Mouse (Mus musculus) B cell, adult 2 months (primary cell): ENCODE data around the gene Rngtt.
"Not testable (repeated sequence)": the region's sequence is repeated elsewhere in the genome, so short reads cannot be mapped to it uniquely, and the experiment has no call there.

Source experiments
- DNase-seq, 2 experiments: peaks; one replicate each; pipeline ENCODE4 v3.0.0; 2022

Rngtt gene

GRCm38 (mm10) chr4:33314150-33314549 lies 4.0 kb downstream of the Rngtt start:
- not testable (repeated sequence) for DNase-seq

DNA sequence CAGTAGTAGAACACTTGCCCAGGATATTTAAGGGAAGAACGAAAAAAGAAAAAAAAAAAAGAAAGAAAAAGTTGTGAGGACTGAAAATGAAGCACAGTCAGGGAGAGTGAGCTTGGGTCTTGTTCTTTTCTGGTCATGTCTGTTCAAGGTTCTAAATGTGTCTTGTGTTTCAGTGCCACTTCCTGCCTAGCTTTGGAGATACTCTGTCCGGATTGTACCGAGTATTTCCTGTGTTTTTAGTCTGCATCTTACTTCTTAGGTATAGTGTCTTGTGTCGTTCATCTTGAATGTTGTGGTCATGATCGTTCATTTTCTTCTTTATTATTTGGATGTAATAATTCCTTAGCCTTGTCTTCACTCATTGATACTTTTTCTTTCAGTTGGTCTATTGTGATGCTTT lies 5.7 kb downstream of the Rngtt start:
- DNase-seq: no peak

DNA sequence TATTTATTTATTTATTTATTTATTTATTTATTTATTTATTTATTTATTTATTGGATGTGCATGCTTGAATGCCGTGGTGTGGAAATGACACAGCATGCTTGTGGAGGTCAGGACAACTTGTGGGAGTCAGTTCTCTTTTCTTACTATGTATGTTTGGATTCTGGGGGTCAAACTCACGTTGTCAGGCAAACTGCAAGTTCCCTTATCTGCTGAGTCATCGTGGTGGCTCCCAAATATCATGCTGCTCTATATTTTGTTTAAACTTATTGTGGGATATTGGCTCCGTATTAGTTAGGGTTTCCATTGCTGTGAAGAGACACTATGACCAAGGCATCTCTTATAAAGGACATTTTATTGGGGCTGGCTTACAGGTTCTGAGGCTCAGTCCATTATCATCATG lies 21.0 kb downstream of the Rngtt start:
- no peak for DNase-seq

DNA sequence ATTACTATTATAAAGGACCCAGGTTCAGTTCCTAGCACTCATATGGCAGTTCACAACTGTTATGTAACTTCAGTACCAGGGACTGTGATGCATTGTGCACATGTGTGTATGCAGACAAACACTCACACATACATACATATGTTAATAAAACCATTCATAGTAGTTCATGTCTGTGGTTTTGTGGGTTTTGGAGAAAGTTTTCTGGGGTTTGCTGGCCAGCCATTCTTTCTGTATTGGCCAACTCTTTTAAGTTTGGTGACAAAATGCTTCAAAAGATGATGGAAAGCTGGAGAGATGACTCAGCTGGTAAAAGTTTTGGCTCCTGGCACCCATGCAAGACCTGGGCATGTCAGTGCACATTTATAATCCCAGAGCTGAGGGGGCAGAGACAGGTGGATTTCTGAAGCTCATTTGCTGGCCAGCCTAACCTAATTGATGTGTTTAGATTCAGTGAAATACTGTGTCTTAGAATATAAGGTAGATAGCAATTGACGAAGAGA lies 22.9 kb downstream of the Rngtt start:
- DNase-seq: no peak

- DNase-seq: no peak
Observed at GRCm38 (mm10) chr4:33337999-33338398, 27.9 kb downstream of the Rngtt start.

GRCm38 (mm10) chr4:33342877-33343731 lies 33.0 kb downstream of the Rngtt start:
- DNase-seq: no peak

DNA sequence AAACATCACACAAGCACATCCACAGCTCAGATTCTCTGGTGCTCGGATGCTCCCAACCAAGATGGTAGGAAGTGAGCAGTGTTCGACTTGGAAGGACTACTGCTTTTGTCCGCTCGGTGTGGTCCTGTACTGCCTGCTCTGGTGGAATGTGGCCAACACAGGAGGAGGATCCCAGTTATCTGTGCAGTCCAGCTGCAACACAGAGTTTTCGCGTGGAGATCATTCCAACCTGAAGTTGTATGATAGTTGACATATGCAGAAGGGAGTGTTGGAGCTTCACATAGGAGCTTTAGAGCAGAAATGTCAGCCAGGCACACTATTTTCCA lies 33.6 kb downstream of the Rngtt start:
- DNase-seq: no peak

DNA sequence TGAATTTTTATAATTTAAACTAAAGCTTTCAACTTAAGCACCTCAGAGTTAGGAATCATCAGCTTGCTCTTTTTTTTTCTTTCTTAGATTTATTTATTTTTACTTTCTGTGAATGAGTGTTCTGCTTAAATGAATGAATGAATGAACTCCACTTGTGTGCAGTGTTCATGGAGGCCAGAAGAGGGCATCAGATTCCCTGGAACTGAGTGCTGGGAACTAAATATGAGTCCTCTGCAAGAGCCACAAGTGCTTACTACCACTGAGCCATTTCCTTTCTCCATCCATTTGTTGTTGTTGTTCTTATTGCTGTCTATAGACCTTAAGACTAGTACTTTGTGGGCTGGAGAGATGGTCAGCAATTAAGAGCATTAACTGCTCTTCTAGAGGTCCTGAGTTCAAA lies 53.3 kb downstream of the Rngtt start:
- DNase-seq: no peak

DNA sequence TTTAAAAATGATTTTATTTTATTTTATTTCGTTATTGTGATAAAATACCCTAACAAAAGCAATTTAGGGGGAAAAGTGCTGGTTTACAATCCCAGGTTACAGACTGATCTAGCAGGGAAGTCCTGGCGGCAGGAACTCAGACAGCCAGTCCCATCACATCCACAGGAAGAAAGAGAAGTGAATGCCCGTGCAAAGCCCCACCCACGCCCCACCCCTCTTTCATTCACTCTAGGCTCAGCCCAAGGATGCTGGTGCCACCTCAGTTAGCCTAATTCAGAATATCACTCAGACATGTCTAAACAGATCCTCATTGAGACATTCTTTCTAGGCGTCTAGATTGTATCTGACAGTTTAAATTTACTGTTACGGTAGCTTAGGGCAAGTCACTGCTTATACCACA lies 64.8 kb downstream of the Rngtt start:
- DNase-seq: no peak

GRCm38 (mm10) chr4:33377642-33378041 lies 67.5 kb downstream of the Rngtt start:
- DNase-seq: no peak

DNA sequence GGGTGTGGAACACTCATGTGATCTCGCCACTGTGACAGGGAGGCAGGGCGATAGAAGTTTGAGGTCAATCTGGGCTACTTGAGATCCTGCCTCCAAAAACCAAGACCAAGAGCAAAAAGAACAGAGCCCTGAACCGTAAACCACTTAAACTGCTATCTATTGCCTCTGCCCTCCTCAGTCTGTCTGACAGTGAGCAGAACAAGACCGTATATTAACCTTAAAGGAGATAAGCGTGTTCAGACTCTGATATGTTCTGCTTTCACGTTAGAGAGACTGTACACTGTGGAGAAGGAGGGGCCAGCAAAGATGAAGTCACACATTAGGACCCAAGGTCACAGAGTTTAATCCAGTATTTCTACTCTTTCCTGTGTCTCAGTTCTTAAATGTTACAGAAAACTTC lies 68.8 kb downstream of the Rngtt start:
- no peak for DNase-seq

DNA sequence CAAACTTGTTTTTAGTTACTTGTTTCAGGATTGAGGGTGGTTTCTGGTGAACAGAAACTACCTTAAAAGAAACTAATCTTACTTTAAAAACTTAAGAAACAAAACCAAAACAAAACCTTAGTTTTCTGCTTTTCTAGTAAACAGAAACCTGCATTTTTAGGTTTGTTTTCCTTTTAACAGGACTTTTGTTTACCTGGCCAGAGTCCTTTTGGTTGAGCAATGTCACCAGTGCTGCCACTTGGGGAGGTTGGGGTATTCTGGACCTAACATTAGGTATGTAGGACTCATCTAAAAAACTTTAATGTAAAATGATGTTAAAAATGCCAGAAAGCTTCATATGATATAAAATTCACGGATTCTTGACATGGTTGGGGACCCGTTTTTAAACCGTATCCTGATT lies 78.8 kb downstream of the Rngtt start:
- DNase-seq: no peak

- no peak for DNase-seq
Observed at GRCm38 (mm10) chr4:33390660-33391059, 80.5 kb downstream of the Rngtt start.

DNA sequence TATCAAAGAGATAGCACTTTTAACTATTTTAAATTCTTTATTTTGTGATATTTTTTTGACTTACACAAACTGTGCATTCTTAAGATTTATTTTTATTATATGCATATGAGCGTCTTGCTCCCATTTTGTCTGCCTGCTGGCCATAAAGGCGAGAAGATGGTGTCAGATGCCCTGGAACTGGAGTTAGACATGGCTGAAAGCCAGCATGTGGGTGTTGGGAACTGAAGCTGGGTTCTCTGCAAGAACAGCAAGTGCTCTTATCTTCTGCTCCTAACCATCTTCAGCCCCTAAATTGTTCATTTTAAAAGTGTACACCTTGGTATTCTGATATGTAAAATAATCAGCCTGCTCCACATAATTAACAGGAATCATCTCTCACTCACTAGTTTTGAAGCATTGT lies 83.3 kb downstream of the Rngtt start:
- no peak for DNase-seq

- DNase-seq: peak; percentile 82
Observed at GRCm38 (mm10) chr4:33396222-33397176, 86.4 kb downstream of the Rngtt start.

DNA sequence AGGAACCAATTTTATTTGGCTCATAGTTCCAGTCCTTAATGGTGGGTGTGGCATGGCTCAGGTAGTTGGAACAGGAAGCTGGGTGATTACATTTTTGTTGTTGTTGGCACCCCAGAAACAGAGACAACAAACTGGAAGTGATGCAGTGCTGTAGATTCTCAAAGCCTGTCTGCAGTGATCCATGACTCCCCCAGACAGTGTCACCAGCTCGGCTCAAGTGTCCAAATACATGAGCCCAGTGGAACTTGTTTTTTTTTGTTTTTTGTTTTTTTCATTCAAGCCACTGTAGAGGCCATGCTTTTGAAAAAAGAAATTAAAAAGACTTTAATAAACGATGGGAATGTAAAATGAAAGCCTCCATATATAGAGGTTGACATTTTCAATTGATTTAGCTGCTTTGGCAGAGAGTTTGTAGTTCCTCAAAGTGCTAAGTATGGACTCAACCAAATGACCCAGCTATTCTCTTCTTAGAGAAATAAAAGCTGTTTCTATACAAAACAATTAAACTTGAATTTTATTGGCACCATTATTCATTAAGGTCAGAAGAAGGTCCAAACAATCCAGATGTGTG lies 95.7 kb downstream of the Rngtt start:
- no peak for DNase-seq

DNA sequence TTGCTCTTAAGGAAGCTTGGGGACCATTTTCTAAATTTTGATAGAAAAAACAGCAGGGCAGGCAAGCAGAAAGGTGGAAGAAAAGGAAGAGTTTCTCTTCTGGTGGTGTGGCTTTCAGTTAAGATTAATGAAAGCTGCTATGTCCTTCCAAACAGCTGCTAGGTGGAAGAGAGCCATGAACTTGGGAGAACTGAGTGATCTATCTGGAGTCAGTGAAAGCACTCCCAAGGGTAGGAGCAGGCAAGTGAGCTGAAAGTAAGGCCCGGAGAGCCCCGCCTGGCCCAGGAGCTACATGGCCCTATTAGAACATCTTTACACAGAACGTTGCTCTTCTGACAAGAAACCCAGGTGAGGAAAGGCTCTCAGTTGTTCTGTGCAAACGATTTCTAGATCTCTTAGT lies 103.7 kb downstream of the Rngtt start:
- no peak for DNase-seq

DNA sequence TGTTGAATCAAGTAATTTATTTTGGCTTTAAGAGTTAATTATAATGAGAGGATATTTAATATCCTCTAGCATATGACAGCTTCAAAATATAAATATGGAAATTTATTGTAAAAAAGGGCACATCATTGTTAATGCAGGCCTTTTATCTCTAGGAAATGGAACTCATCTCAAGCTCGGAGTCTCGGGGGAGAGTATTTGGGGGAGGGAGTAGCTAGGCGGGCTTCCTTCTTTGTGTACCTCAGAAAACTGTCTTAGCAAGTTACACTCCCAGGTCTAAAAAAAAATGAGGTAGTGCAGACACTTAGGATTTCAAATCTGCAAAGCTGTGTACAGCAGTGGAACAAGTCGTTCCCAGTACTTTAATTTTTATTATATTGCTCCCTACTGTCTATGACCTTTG lies 104.7 kb downstream of the Rngtt start:
- no peak for DNase-seq

GRCm38 (mm10) chr4:33417391-33417790 lies 107.3 kb downstream of the Rngtt start:
- DNase-seq: no peak

DNA sequence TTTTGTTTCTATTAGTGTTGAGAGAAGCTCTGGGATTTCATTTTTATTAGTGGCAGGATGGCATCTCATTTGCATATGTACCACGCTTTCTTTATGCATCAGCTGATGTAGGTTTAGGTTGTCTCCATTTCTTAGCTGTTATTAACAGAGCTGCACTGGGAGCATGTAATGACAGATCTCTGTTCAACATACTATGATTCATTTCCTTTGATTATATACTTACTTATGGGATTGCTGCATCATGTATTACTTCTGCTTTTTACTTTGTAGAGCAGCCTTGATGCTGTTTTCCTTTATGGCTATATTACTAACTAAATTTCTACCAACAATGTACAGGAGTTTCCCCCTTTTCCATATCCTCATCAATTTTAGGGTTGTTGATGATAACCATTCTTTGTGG lies 109.5 kb downstream of the Rngtt start:
- DNase-seq: no peak

- no peak for DNase-seq
Observed at GRCm38 (mm10) chr4:33428856-33429255, 118.7 kb downstream of the Rngtt start.

GRCm38 (mm10) chr4:33441864-33442263 lies 131.8 kb downstream of the Rngtt start:
- no peak for DNase-seq

GRCm38 (mm10) chr4:33446265-33446664 lies 136.2 kb downstream of the Rngtt start:
- DNase-seq: no peak

DNA sequence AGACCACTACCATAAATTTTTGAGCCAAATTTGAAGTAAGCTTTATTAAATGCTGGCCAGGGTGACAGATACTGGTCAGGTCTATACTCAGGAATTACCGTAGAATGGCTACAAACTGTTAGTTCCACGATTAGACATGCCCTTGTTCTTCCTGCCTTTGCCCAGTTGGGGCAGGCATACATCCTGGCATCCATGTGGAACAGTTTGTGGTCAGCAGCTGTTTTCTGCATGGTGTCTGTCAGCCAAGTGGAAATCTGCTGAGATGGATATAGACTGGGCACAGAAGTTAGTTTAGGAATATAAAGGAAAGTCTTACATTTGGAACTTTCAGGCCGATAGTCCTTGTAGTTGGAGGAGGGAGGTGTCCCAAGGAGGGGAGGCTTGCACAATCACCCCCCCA lies 136.8 kb downstream of the Rngtt start:
- DNase-seq: no peak
